Mouse (Mus musculus) stomach, adult 2 months (tissue): Measurements from ENCODE around the gene Gtf2ird2. TPM values are rescaled to one million over a fixed set of nuclear protein-coding genes. Genes with fewer than 3 reads are reported as not detected.

Experiments used
- polyA plus RNA-seq: library from polyadenylated mRNA; depleted of rRNA; stranded (reverse); fragments of >200 nt; gene quantifications from 2 replicates; pipeline ENCODE4 v1.2.3, GENCODE M21; 2012; rRNA removed

Gtf2ird2 gene
- polyA plus RNA-seq = 1.6 and 1.9 TPM in 2 replicates

GRCm38 (mm10) chr5:134183880-134184808, at the start of gene Gtf2ird2:
TSS of gene Gtf2ird2 (plus strand) at chr5:134184019.

DNA sequence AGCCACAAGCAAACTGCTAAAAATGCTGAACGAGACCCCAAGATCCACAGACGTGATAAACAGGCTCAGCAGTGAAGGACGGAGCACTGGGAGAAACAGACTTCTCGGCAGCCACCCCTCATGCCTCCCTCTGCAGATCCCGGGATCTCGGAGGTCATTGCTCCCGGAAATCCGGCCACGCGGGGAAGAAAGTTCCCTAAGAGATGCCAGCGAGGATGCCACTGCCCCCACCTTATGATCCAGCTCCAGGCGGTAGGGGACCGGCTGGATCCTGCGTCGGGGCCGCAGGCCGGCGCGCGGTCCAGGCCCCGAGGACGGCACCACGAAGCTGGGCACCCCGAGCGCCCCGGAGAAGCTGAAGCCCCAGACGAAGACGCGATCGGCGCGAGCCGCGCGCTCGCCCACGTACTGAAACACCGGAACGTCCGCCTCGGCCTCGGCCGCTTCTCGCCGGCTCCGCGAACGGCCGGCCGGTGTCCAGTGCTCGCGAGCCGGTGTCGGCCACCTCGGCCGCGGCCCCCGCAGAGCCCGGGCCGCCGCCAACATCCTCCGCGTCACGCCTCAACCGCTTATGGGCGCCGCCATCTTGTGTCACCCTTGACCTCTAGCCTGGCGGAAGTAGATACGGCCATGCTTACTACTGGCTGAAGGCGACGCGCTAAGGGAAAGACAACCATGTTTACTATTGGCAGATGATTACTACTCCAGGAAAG, 7.5 kb upstream of the Gtf2ird2 start, which contains the start of gene Rcc1l:
Gene Rcc1l (minus strand): TSS at position 606 of the 713 bp plus-strand sequence.

GRCm38 (mm10) chr5:134229391-134229790, 45.6 kb downstream of the Gtf2ird2 start, which contains the start of gene Ncf1:
TSS of gene Ncf1 (minus strand) at chr5:134229625.

Other genes starting within 250 kb of the Gtf2ird2 start
- 2.0 and 2.5 TPM in 2 replicates for gene Castor2, start 84.3 kb upstream of the Gtf2ird2 start, polyA plus RNA-seq
- gene Rcc1l, start 7.2 kb upstream of the Gtf2ird2 start, polyA plus RNA-seq = 6.7 and 8.5 TPM in 2 replicates
- 3.7 and 9.8 TPM in 2 replicates for gene Ncf1, start 45.6 kb downstream of the Gtf2ird2 start, polyA plus RNA-seq
- gene Gtf2i, start 130.7 kb downstream of the Gtf2ird2 start, polyA plus RNA-seq = 31.8 and 32.8 TPM in 2 replicates